Mouse (Mus musculus) cerebellum, adult 11-12 months (tissue): ENCODE data around the gene Rtn4rl2.

Source experiments
- DNase-seq: peaks from one replicate; pipeline ENCODE4 v3.0.0; 2022

Rtn4rl2 gene

DNA sequence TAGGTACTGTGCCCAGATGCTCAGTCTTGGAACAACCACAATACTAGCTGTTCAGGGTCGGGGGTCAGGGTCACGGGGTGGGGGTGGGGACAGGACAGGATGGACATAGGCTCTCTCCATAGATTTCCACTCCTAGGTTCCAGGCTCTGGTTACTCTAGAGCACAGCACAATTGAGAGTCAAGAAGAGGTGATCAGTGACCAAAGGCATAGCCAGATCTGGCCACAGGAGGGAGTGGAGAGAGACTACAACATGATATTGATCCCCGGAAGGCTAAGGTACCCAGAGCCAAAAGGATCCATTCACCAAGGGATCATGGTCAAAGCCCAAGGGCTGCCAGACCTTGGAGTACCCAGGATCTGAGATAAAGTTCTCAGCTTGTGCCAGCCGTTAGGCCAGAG, 1.9 kb downstream of the Rtn4rl2 start:
- DNase-seq, result no peak

DNA sequence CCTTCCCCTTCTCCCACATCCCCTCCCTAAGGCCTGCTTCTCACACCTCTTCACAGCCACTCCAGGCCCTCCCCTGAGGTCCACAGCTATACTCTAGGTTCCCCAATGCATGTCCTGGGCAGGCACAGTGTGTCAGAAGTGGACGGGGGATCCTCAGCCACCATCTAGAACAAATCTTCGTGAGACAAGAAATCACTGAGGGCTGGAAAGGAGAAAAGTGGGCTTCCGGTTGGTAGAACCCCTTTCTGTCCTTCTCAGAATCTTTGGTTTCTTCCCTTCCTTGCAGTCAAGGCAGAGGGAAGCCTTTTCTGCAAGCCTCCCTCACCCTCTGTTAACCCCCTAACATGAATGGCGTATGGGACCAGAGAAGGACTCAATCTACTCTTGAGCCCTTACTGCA, 2.6 kb downstream of the Rtn4rl2 start:
- no peak for DNase-seq

DNA sequence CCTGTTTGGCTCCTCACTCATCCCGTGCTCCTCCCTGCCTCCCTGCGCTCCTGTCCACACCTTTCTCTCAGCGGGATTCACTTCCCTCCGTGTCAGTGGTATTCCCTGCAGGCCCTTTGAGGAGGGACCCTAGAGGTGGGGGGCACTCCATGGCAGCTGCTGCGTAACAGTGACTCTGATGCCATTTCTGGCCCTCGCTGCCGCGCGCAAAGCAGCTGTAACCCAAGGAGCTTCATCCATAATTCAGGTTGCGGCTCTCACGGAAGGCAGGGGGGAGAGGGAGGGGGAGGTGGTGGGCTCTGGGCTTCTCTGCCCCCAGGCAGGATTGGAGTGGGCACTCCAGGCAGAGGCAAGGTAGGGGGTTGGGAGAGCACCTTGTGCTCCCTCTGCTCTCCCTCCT, 3.0 kb downstream of the Rtn4rl2 start:
- no peak for DNase-seq

DNA sequence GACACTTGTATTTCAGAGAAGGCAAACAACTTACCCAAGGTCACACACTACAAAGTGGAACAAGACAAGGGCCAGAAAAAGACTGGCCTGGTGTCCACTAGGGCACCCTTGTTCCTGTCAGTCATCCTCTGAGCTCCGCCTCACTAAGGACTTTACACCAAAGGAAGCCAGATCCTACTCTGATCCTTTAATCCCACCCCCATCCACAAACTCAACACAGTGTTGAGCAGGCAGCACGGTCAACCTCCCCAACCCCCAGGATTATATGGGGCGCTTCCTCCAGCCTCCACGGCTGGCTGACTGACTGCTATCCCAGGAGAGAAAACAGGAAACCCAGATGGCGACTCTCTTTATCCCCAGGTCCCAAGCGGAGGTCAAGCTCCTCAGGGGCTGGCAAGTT, 3.4 kb downstream of the Rtn4rl2 start:
- no peak for DNase-seq

DNA sequence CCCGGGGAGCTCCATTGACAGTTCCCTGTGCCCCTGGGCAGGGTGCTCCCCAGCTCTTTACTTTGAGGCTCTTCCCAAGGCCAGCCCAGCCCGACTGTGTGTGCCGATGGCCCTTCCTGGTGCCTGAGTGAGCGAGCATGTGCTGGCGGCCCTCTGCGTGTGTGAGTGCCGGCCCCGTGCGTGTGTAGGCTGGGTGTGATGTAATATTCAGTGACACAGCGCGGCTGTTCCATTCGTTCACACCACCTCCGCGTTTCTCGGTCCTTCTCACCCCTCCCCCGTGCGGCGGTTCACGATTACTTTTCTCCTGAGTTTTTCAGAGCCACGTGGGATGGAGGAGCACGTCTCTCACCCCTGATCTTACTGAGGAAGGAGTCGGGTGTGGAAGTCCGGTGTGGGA, 3.9 kb downstream of the Rtn4rl2 start:
- DNase-seq, result no peak

DNA sequence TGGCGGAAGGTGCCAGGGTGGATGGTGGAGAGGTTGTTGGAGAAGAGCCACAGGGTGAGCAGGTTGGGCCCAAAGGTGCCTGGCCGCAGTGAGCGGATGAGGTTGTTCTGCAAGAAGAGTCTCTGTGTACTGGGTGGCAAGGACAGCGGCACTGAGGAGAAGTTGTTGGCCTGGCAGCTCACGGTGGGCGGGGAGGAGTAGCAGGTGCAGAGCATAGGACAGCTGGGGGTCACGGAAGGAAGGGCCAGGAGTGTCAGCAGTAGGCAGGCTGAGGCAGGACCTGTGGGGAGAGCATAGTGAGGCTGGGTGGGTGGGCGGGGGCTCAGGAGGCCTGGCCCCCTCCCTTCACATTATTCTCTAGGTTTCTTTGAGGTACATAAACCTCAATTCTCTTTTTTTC, 5.9 kb downstream of the Rtn4rl2 start:
- DNase-seq, result no peak

DNA sequence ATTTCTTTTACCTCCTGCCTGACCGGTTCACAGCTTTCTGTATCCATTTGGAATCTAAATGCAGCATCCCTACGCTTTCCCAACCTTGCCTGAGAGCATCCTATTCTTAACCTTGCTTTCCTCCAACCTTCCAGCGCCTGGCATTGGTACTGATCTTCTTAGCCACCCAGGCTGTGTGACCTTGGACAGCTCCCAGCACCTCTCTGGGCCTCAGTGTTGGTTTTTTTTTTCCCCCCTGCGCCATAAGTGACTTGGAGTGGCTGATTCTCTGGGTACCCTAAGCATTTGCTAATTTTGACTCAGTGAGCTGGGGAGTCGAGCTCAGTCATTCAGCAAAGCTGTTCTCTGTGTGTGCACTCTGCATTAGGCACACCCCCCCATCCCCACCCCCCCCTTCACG, 10.7 kb downstream of the Rtn4rl2 start:
- DNase-seq, result no peak

DNA sequence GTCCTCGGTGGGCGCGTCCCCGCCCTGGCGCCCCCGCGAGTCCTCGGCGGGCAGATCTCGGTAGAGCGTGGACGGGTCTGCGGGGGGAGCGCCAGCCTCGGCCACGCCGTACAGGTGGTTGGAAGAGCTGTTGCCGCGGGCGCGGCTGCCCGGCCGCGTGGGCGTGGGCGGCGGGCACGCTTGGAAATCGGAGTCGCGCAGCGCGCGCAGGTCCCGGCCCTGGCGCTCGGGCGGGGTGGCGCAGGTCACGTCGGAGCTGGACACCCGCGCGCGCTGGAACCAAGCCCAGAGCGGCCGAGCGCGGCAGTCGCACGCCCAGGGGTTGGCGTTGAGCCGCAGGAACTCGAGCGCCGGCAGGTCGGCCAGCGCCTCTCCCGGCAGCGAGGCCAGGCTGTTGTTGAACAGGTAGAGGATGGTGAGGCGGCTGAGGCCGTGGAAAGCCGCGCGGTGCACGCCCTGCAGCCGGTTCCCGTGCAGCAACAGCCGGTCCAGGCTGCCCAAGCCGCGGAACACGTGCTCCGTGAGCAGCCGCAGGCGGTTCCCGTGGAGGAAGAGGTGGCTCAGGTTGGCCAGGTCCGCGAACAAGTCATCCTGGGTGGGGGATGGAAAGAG, 14.3 kb downstream of the Rtn4rl2 start:
- DNase-seq, result peak; percentile 12

DNA sequence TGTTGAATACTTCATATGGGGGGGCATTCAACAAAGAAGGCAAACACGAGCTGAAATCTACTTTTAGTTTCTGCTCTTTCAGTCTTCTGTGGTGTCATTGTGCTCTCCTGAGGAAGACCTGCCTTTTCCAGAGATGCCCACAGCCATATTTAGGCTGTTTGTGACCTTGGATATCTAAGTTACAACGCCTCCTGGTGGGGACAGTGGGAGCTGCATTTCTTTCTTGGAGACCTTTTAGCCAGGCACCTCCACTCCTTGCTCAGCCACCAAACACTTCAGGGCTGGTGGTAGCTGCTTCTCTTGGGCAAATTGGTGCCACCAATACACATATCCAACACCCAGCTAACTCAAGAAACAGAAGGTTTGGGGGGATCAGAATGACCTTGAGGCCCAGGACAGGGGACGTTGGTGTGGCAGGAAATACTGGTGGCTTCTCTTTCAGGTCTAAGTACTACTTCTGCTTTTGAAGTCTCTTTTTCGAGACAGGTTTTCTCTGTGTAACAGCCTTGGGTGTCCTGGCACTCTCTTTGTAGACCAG, 15.8 kb downstream of the Rtn4rl2 start:
- DNase-seq, result no peak

DNA sequence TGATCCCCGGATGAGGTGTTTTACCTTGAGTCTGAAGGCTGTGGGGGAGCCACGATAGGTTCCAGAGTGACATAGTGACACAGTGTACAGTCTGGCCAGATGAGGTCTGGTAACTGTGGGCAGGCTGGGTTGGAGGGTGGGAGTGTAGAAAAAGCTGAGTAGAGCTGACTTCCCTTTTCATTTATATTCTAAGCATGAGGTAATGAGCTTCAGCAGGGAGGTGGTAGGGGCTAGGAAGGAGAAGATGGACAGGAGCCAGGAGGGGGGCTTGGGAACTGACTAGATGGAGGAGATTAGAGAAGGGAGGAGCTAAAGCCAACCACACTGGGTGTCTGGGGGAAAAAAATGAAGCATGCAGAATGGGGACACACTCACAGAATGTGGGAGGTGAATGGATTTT, 17.5 kb downstream of the Rtn4rl2 start:
- no peak for DNase-seq

DNA sequence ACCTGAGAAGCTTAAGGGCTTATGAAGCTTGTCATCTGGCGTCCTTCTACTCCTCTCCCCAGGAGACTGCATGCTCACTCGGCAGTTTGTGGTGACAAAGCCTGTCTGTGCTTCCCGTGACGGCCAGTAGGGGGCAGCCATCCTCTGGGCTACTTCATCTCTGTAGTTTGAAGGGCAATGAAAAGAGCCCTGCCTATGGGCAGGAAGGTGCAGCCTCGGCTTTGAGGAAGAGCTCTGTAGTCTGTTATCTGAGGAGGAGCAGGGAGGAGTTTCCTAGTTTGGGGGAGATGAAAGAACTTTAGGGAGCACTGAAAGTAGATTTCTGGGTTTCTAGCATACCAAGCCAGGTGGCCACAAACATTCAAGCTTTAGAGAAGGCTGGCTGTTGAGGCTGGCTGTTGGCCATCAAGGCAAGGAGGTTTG, 18.0 kb downstream of the Rtn4rl2 start:
- no peak for DNase-seq

DNA sequence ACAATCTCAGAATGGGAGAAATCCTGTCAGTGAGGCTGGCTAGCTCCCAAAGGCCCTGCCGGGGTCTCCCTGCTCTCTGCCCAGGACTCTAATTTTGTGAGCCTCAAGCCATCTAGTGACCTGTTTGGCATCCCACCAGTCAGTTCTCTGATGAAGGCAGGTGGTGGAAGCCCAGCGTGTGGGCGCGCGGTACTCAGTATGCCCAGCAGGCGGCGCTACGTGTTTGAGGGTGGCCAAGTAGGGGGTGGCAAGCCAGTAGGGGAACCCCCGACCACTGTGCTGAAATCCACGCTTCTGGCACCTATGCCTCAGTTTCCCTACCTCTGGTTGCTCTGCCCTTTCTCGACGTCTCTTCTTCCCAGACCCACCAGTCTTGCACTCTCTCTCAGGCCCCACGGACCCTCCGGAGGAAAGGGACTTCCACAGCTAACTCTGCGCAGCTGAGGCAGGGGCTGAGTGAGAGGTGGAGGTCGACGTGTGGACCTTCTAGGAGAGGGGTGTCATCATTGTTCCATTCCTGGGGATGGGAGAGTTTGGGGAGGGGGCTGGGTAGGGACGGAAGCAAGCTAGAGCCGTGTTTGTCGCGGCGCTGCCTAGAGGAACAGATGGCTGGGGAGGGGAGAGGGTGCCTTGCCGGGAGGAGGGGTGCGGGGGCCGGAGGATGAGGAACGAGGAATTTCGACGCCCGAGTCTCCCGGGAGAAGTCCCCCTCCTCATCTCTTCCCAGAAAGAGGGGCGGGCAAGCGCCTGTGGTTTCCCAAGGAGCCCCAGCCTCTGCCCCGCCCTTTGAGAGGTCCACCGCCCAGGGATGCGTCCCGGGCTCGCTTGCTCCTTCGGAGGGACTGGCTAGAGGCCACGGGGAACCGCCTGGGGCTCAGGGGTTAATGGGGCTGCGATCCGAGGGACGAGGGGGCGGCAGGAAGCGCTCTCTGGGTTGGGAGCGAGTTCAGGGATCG, 20.6 kb downstream of the Rtn4rl2 start:
- DNase-seq, result no peak

DNA sequence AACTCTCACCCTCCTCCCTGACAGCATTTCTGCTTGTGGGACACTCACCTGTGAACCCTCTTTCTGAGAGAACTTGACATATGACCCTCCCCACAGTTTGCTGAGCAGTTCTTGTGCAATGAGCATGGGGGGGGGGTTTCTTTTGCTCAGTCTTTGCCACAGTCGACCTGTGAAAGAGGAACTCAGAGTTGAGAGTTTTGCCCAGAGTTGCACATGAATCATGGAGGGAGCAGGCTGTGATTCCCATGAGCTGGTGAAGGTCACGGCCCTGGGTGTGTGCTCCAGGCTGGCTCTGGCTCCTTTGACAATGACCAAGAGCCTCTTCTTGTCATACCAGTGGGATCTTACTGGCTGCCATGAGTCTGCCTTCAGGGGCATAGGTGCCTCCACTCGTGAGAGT, 24.3 kb downstream of the Rtn4rl2 start:
- DNase-seq, result no peak

DNA sequence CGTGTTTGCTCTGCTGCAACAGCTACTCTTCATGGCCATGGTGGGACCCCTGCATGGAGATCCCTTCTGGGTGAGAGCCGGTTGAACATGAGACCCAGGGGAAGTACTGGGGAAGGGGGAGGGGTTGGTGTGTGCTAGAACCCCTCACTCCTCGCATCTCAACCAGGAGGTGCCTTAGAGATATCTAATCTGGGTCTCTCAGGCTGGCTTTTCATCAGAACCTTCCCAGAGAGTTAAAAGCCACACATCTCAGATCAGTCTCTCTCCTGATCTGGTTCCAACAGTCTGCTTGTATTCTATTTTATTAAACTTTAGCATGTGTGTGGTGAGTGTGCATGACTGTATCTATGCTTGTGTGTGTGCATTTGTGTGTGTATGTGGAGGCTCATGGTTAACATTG, 25.1 kb downstream of the Rtn4rl2 start:
- DNase-seq, result no peak

DNA sequence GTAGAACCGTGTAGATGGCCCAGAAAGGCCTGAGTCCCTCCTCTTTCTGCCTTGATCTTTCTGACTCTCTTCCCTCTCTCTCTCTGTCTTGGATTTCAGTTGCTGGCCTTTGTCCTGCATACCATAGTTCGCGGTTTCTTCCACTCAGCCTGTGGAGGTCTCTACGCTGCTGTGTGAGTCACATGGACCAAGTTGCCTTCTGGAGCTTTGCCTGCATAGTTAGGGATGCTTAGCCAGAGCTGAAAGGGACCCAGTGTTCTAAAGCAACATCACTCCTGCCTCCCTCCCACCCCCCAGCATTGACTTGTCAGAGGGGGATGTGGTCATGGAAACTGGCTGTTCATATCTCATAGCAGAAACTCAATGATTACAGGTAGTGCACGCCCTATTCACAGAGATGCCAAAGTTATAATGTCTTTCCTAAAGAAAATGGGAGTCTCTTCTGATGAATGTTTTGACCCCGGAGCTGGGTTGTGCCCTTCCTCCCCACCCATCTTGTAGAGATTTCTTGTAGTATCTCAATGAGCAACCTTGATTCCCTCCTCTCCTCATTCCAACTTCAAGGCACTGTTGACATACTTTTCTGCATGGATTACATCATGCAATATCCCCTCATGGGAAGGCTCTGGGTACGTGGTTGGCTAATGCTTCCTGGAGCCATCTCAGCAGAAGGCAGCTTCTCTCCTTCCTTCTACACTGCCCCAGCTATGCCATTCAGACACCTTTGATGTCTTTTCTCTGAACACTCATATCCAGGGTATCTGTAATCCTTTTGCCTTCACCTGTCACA, 26.3 kb downstream of the Rtn4rl2 start:
- no peak for DNase-seq

DNA sequence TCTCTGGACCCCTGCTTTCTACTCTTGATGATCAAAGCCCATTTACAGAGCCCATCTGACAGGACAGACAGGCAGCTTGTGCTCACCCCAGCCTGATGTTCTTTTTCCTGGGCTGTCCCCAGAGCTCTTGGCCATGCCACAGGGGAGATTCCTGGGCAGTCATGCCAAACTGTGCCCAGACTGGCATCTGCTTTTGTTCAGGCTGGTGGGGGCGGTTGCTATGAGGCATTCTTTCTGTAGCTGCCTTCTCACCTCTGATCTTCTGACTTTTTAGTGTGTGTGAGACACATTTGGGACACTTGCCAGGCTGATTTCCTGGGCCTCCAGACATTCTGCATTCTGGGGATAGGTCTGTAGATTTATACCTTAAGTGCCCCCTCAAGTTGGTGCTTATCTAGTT, 28.0 kb downstream of the Rtn4rl2 start:
- no peak for DNase-seq

DNA sequence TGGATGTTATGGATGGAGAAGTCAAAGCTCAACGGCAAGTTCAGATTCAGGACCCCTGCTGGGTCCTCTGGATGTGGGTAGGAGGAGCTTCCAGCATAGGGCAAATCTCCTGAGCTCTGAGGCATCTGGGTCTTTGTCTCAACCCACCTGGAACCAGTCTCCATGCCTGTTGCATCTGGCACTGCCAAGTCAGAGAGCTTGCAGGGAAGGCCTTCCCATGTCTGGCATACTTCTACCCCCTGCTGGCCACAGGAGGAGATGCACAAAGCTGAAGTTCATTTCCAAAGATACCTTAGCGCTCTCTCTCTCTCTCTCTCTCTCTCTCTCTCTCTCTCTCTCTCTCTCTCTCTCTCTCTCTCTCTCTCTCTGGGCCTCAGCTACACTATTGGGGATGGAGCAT, 30.8 kb downstream of the Rtn4rl2 start:
- DNase-seq, result no peak

DNA sequence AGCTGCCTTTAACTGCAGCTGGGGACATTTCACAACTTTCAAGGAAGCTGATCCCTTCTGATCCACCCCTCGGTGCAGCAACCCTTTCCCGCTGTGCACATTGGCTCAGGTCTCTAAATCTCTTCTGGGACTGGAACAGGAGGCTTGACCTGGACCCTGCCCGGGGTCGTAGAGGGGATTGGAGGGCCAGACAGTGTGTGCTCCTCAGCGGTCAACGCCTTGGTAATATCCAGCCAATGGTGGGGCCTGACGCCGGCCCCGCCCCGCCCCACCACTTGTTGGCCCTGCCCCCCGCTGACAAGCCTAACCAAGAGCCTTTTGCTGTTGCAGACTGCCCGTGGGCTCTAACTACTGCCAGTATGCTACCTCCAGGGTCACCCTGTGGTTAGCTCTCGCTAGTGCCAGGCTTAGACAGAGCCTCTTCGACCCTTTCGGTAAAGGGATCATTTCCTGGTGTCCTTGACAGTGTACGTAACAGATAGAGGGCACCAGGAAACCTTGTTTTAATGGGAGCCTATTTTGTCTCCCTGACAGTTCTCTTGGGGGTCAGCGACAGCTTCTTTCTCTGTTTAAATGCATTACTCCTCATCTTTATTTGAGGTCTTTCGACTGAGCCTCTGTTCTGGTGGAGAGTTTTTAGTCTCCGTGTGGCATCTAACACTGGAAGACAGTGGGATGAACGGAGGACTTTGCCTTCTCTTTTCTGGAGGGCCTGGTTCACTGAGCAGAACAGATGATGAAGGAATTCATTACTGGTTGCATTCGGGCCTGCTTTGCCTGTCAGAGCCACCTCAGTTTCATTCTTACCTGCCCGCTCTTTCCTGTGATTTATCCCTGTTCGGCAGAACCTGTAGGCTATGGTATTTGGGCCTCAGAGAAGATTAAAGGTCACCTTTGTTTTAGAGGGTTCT, 35.1 kb downstream of the Rtn4rl2 start:
- DNase-seq, result no peak

DNA sequence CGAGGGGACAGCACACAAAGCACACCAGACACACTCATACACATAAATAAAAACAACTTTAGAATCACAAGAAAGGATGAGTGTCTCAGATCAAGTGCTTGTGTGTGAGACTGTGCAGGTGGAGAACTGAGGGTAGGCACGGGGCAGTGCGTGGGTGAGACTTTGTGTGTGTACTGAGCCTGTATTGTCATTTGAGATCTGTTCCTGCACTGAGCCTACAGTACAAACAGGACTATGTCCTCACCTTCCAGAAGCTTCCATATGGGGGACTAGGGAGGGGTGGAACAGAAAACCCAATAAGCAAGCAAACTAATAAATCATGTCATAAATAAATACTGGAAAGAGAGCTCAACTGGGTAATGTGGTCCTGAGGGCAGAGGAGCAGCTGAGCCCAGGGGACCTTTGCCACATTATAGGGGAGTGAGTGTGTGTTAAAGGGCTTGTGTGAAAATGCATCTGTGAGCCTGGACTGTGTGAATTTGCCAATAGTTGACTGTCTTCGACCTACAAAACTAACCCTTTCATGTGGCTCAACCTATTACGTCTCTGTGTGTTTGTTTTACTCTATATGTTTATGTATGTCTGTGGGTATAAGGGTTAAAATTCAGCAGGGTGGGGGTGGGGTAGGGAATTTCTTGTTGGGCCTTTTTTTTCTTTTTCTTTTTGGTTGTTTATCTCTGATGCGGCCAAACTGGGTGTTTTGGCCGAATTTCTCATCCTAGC, 35.9 kb downstream of the Rtn4rl2 start:
- no peak for DNase-seq

DNA sequence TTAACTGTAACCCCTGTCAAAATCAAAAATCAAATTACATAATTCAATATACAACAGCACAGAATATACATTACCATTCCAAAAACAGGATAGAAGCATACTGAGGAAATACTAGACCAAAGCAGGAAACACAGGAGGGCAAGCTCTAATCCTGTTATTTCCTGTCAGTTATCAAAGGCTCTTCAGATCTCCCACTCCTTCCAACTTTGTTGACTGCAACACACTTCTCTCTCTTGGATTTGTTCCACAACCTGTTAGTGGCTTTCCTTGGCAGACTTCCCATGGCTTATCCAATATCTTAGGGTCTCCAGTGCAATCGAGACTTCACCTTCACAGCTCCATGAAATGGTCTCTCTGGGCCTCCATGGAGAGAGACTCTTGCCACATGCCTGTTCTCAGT, 41.3 kb downstream of the Rtn4rl2 start:
- no peak for DNase-seq

DNA sequence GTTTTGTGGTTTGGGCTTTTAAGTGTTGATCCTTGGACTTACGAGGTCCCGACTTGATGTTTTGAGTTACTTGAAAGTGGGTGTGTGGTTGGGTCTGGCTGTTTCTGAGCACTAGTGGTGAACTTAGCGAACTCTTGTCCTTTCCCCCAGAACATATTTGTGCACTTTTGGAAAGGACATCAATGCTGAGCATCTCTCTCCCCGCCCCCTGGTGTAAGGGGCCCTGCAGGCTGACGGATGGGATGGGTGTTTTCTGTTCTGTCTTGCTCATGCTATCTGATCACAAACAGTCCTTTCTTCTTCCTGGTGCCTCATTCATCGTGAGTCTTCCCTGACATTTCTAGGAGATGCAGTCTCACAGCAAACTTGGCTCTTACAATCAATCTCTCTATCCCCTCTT, 42.9 kb downstream of the Rtn4rl2 start:
- DNase-seq, result no peak

DNA sequence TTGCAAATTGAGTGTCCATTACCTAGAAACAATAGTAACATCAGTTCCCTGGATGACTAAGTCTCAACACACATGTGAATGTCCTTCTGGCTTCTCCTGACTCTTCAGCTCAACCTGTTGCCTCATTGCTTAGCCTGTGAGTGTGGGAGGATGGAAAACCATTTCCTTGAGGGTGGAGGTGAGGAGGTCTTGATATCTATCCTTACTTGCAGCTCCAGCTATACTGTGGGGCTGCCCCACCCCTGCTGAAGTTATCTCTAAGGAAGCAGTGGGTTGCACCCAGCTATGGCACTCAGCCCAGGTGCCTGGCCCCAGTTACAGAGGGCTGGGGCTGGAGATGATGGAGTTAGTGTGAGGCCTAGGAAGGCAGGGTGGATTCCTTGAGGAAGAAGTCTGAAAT, 44.6 kb downstream of the Rtn4rl2 start:
- no peak for DNase-seq
